Mouse (Mus musculus) CD8-positive naive resting alpha-beta T cell, adult 2 months (primary cell): Measurements from ENCODE around the gene Irf3.

Experiments
- DNase-seq, 2 experiments: peaks; one replicate each; pipeline ENCODE4 v3.0.0; 2022; ENCODE audit warnings: low read depth in 2 of 2, low spot score in 2 of 2

Irf3 gene

GRCm38 (mm10) chr7:45028351-45028750, 30.9 kb downstream of the Irf3 start:
- no peak for DNase-seq

- no peak for DNase-seq
These were observed 32.5 kb downstream of the Irf3 start for GRCm38 (mm10) chr7:45029995-45030394.

- no peak for DNase-seq
These were observed 33.4 kb downstream of the Irf3 start for GRCm38 (mm10) chr7:45030857-45031256.

- no peak for DNase-seq
These were observed 36.4 kb downstream of the Irf3 start for GRCm38 (mm10) chr7:45033722-45034359.

- DNase-seq = no peak
These were observed 38.2 kb downstream of the Irf3 start for GRCm38 (mm10) chr7:45035631-45036030.

GRCm38 (mm10) chr7:45036702-45037101, 39.3 kb downstream of the Irf3 start:
- DNase-seq = no peak

GRCm38 (mm10) chr7:45037720-45038361, 40.4 kb downstream of the Irf3 start:
- peak; percentile 68 to 75 for DNase-seq

- DNase-seq = no peak
These were observed 41.0 kb downstream of the Irf3 start for GRCm38 (mm10) chr7:45038411-45038810.

GRCm38 (mm10) chr7:45040851-45041250, 43.4 kb downstream of the Irf3 start:
- no peak for DNase-seq

GRCm38 (mm10) chr7:45043307-45043706, 45.9 kb downstream of the Irf3 start:
- no peak for DNase-seq

GRCm38 (mm10) chr7:45045741-45046140, 48.3 kb downstream of the Irf3 start:
- no peak for DNase-seq

GRCm38 (mm10) chr7:45046853-45047350, 49.5 kb downstream of the Irf3 start:
- DNase-seq = no peak

GRCm38 (mm10) chr7:45047491-45047890, 50.0 kb downstream of the Irf3 start:
- DNase-seq = no peak

GRCm38 (mm10) chr7:45048001-45048890, 50.8 kb downstream of the Irf3 start:
- DNase-seq = no peak

- DNase-seq = no peak
These were observed 51.6 kb downstream of the Irf3 start for GRCm38 (mm10) chr7:45048923-45049657.

- DNase-seq = no peak
These were observed 53.6 kb downstream of the Irf3 start for GRCm38 (mm10) chr7:45050945-45051600.

GRCm38 (mm10) chr7:45051601-45051974, 54.1 kb downstream of the Irf3 start:
- DNase-seq = no peak
